Mouse (Mus musculus): ENCODE data around the gene Rbp2. TPM values are rescaled to one million over a fixed set of nuclear protein-coding genes. Genes with fewer than 3 reads are reported as not detected.

Gene Rbp2
- polyA plus RNA-seq (2014; fragmentation: Illumina TruSeq; extraction: RNeasy Lipid Tissue Mini Kit (QIAGEN cat#74804); ENCODE audit: low read depth, low replicate concordance), result 12.3 TPM

DNA sequence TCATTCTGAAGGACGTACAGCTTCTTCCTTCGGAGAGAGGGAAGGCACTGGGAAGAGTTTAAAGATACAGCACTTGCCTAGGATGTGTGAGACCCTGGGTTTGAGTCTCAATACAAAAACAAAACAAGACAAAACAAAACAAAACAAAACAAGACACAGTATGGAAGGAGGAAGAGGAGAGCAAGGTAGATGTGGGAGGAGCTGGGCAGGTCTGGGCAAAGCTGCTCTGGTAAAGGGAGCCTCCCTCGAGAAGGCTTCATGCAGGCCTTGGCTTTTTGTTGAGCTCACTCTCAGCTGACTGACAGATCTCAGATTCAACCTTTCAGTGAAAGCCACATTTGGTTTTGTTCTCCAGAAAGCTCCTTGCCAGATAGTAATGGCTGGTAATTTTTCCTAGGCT is at the start of gene Rbp2:
TSS of gene Rbp2 (plus strand) at position 301 of the 400 bp plus-strand sequence.

Other genes starting within 250 kb of the Rbp2 start
- 7.9 TPM for gene Nmnat3, start 198.7 kb upstream of the Rbp2 start, polyA plus RNA-seq (2014; fragmentation: Illumina TruSeq; extraction: RNeasy Lipid Tissue Mini Kit (QIAGEN cat#74804); ENCODE audit: low read depth, low replicate concordance)
- 0.32 TPM for gene Rbp1, start 63.2 kb upstream of the Rbp2 start, polyA plus RNA-seq (2014; fragmentation: Illumina TruSeq; extraction: RNeasy Lipid Tissue Mini Kit (QIAGEN cat#74804); ENCODE audit: low read depth, low replicate concordance)
- 390 TPM for gene Copb2, start 77.6 kb downstream of the Rbp2 start, polyA plus RNA-seq (2014; fragmentation: Illumina TruSeq; extraction: RNeasy Lipid Tissue Mini Kit (QIAGEN cat#74804); ENCODE audit: low read depth, low replicate concordance)
- gene Mrps22, start 115.5 kb downstream of the Rbp2 start, polyA plus RNA-seq (2014; fragmentation: Illumina TruSeq; extraction: RNeasy Lipid Tissue Mini Kit (QIAGEN cat#74804); ENCODE audit: low read depth, low replicate concordance), result 54.1 TPM

Measured in sigmoid colon, adult 10 weeks (tissue).